Mouse (Mus musculus) embryonic fibroblast, embryonic 13.5 days (primary cell): ENCODE results near the gene Cox16.
"Not testable (repeated sequence)": the region's sequence is repeated elsewhere in the genome, so short reads cannot be mapped to it uniquely, and the experiment has no call there.

Experiments used
- CTCF ChIP-seq: IDR thresholded peaks from 2 replicates; pipeline ENCODE4 v1.5.1; 2011; ENCODE audit warnings: mild to moderate bottlenecking, control low read depth, low read length, moderate library complexity, borderline replicate concordance; ENCODE audit not compliant: insufficient read depth
- POLR2A ChIP-seq: IDR thresholded peaks from 2 replicates; pipeline ENCODE4 v1.6.1; 2011; ENCODE audit warnings: low read depth, mild to moderate bottlenecking, control low read depth, low read length, moderate library complexity

- not testable (repeated sequence) for TF ChIP-seq CTCF, POLR2A
Measured at GRCm38 (mm10) chr12:81496906-81497305, 12.0 kb upstream of the Cox16 start.
